Mouse (Mus musculus) gastrocnemius, postnatal 14 days (tissue): ENCODE data around the gene Dlk2. TPM values are rescaled to one million over a fixed set of nuclear protein-coding genes. Genes with fewer than 3 reads are reported as not detected.

Source experiments
- DNase-seq: peaks from one replicate; pipeline ENCODE4 v3.0.0; 2021; ENCODE audit warnings: mixed read lengths
- intact Hi-C: fragments of 180-260 bp; cut with DNase I; formaldehyde crosslinking; loops from one replicate; pipeline ENCODE4 v1.15.1; 2025; ENCODE audit warnings: low total_unique reads
- total RNA-seq, 2 experiments: library from RNA; stranded (reverse); gene quantifications; 2 replicates each; pipeline ENCODE4 v1.2.3; 2021

The Dlk2 gene
- total RNA-seq, 2 experiments from 2014 or later = 0.35 to 0.59 TPM

DNA sequence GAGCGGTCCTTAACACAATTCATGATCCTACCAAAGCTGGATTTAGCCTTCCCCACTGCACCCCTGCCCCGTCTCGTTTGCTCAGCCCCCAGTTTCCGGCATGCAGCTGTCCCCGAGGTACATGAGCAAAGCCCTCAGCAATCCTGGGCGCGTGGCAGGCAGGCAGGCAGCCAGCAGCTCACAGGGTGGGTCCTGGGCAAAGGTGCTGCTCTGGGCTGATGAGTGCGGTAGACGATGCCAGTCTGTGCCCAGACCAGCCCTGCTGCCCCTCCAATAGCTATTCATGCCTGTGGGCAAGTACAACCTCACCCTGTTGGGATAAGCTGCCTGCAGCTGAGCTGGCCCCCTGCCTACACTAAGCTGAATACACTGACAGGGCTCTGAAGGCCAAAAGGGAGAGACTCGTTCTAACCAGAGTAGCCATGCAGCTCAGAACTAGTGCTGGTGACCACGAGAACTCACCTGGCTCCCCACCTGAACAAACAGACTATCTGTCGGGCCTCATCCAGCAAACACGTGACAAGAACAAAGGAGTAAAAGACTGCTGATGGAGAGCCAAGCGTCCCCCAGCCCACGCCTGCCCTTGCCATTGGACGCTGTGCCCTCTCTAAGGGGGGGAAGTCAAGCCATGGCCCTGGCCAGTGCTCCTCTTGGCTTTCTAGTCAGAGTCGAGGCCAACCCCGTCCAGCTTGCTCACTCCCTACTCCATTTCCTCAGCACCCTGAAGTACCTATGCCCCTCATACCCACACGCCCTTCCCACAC is 27.3 kb upstream of the Dlk2 start:
- intact Hi-C loops = loop anchor here (10.0 kb wide), 1 partner anchor 115 kb away; the partner anchor contains the start of gene Zfp318
- peak; percentile 59 for DNase-seq

DNA sequence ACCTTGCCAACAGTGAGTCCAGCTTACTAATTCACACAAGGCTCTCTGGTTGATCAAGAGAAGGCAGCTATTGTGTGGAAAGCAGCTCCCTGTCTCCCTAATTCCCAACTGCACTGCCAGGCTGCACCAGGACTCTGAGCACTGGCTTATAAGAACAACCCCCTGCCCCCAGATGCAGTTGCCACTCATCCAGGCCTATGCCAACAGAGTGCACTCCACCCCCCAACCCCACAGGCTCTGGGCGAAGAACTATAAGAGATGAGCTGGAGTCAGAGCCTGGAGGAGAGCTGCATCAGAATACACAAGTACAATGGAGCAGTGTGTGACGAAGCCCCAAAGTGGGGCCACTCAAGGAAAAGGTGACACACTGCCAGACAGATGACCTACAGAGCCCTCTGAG is 25.2 kb upstream of the Dlk2 start:
- DNase-seq = no peak
- intact Hi-C loops = no loop called here

DNA sequence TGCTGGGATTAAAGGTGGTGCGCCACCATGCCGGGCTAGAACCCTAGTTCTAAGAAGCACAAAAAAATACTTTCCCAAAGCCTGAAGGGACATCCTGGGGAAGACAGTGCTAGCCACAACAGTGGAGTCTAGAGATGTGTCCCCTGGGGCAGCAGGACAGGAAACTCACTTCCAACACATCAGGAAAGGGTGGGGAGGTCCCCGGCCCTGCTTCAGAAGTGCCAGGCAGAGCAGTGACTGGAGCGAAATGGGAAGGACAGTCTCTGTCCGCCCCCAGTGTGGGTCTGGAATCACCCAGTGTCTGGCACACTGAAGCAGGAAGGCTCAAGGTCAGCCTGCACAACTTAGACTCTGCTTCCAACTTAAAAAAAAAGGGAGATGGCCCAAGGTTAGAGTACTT is 24.5 kb upstream of the Dlk2 start:
- no peak for DNase-seq
- intact Hi-C loops = no loop called here

DNA sequence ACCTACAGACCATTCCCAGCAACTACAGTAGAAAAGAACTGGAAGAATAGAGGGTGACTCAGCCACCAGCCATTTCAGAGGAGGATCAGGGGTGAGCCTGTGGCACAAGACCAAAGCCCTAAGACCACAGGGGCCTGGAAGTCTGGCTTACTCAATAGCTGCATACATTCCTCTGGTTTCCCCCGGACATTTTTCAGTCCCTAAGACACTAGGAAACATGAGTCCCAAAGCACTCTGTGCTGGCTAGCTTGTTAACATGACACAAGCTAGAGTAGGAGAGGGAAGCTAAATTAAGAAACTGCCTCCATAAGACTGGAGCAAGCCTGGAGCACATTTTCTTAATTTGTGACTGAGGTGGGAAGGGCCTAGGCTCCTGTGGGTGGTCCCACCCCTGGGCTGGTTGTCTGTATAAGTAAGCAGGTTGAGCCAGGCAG is 23.4 kb upstream of the Dlk2 start:
- intact Hi-C loops = no loop called here
- no peak for DNase-seq

DNA sequence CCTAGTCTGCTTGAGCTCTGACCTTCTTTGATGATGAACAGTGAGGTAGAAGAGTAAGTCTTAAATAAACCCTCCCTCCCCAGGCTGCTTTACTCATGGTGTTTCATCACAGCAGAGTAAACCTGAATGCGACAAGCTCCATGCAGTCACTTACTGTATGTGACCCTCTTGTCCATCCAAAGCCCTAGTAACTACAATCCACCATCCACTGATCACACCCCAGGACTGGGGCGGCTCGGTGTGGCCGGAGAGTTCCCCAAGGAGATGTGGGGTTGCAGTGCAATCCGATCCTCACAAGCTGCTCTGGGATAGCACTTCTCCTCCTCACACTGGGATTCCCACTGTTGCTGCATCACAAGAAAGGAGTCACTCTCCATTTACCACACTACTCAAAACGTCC is 22.8 kb upstream of the Dlk2 start:
- intact Hi-C loops = no loop called here
- DNase-seq = no peak

DNA sequence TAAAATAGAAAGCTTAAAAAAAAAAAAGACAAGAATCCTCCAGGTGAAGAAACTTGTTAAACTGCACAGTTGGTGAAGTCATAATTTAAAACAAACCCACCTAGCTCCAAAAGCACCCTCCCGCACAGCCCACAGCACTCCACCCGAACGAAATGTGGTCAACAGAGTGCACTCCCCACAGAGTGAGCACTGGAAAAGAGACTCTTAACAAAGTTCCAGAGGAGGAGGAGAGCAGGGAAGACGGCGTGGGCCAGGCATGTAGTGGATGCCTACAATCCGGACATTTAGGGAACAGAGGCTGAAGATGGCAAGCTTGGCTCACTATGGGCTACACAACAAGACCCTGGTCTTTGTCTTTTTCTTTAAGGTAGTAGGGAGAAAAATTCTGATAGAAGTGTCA is 22.2 kb upstream of the Dlk2 start:
- intact Hi-C loops = no loop called here
- no peak for DNase-seq

DNA sequence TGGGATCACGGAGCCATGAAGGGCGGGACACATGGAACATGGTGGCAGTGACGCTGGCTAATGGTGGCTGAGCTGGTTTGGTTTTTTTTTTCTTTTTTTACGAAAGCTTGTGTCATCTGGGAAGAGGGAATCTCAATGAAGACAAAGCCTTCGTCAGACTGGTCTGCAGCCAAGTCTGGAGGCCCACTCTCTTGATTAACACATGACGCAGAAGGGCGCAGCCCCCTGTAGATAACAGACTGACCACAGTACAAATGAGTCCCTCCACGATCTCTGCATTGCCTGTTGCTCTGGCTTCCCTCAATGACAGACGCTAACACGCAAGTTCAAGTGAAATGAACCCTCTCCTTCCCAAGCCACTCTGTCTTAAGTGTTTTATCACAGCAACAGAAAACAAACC is 21.7 kb upstream of the Dlk2 start:
- intact Hi-C loops = no loop called here
- no peak for DNase-seq

DNA sequence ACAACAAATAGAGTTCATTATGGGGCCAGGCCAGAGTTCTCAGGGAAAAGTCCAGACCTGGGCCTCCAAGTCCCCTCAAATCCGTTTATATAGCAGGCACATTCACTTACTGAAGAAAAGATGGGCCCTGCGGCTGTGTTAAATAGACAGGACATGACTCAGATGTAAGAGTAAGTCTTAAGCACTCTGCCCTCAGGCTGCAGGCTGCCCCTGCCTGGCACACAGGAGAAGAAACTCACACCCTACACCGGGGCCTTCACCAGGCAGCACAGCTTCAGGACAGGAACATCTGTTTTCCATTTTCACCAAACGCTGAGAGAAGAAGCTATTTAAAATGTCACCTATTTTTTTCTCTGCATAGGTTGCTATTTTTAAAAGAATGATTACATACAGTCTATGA is 19.6 kb upstream of the Dlk2 start:
- intact Hi-C loops = no loop called here
- DNase-seq = no peak

DNA sequence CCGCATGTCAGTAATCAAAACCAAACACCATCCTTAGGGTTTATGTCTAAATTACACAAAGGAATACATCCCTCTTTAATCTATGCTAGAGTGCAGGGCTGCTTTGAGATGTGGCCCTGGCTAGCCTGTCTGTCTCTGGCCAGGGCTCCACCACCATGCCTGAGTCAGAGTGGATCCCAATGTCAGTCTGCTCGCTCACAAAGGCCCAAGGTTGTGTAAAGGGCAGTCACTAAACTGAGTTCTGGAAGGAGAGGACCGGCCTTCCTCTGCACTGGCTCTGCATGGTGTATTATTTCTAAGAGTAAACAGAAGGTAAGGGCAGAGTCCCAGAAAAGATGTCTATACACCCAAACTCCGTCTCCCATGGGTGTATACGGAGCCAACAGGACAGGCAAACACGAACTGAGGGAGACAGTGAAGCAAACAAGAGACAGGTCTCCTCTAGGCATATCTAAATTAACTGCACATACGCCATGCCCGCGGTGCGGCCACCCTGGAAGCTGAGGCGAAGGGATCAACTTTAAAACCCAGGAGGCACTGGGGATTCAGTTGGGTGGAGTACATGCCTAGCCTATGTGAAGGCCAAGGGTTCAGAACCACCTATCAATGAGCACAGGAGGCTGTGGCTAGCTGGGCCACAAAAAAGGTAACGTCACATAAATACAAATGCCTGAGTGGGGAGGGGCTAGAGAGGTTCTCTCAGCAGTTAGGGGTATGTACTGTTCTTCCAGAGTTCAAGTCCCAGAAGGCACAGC is 19.0 kb upstream of the Dlk2 start:
- intact Hi-C loops = no loop called here
- no peak for DNase-seq

DNA sequence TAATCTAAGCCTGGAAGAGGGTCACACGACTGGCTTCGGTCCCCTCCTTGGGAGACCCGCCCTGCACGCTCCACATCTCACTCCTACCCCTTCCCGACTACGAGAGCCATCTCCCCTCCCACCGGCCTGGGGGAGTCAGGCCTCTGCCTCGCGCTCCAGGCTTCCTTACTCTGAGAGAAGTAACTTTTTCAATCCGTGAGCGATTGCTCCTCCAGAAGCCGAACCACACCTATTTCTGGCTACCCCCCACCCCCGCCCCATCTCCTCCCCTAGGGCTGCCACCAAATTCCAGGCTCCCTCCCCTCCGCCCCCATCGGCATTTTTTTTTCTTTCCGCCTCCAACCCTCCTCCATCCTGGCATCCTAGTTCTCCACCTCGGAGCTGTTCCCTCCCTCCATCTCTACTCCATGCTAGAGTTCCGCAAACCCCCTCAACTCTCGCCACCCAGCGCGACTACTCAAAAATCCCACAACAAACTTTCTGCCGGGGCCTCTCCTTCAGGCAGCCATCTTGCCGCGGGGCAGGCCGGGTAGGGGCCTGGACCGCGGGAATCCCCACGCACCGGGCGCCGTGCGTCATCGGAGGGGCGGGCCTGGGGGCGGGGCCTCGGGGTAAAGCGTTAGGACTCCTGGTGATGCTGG is 14.6 kb upstream of the Dlk2 start, which contains the start of gene Tjap1:
TSS of gene Tjap1 (minus strand) at position 544 of the 641 bp plus-strand sequence.
- intact Hi-C loops = no loop called here
- peak; percentile 89 for DNase-seq

DNA sequence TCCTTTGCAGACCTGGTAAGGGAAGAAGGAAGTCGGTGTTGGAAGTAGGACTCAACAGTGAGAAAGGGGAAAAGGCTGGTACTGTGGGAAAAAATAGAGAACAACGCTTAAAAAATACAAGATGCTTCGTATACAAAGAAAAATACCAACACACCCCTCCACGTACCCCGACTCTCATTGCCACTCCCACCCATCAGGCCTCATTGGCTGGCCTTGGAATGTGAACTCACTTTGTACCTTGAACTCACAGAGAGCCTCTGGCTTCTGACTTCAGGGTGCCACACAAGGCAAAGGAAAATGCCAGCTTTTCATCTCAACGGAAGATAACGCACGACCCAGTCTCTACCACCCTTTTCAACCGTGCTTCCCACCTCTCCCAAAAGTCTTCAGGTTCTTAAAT is 14.1 kb upstream of the Dlk2 start:
- no peak for DNase-seq
- intact Hi-C loops = no loop called here

DNA sequence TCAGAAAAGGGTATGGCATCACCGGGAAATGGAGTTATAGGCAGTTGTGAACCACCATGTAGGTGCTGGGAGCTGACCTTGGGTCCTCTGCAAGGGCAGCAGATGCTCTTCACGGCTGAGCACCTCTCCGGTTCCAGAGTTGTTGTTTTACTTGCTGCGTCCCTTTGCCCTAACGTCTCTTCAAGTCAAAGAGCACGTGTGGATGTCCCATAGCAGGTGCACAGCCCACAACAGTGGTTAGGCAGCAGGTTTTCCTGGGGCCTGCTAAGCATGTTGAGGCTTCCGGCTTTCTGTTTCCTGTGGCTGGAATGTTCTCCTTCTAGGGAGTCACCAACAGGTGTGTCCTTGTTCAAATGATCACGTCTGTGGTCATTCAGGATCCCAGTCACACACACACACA is 13.3 kb upstream of the Dlk2 start:
- intact Hi-C loops = no loop called here

DNA sequence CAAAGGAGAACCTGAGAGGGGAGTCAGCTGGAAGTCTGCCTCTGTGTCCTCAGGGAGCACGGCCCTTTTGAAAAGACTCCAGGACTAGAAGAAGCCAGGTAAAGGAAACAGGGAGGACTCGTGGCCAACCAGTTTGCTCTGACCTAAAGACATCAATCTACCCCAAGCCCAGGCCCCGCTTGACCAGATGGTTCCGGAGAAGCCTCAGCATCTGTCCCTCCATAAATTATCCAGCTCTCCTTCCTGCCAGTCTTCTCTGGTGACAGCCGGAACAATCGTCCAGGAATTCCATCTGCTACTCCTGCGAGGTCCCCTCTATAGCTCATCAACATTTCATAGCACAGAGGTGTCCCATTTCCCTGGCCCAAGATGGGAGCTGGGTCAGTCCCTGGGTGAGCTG is 12.6 kb upstream of the Dlk2 start:
- intact Hi-C loops = no loop called here

More for the DNA sequence above, 13.3 kb upstream of the Dlk2 start:
- no peak for DNase-seq

DNA sequence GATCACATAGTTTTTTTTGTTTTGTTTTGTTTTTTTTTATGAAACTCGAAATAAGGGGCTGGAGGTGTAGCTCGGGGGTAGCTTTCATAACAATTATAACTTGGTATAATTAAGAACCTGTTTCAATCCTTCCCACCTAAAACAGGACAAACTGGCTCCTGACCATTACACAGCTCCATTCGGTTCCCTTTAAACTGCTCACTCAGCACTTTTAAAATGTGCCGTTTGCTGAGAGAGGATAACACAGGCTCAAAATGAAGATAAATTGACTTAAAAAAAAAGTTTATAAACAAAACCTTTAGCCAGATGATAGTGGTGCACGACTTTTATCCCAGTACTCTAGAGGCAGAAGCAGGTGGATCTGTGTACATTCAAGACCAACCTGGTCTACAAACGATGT is 11.8 kb upstream of the Dlk2 start:
- intact Hi-C loops = no loop called here
- DNase-seq = no peak

More for the DNA sequence above, 12.6 kb upstream of the Dlk2 start:
- DNase-seq = no peak

DNA sequence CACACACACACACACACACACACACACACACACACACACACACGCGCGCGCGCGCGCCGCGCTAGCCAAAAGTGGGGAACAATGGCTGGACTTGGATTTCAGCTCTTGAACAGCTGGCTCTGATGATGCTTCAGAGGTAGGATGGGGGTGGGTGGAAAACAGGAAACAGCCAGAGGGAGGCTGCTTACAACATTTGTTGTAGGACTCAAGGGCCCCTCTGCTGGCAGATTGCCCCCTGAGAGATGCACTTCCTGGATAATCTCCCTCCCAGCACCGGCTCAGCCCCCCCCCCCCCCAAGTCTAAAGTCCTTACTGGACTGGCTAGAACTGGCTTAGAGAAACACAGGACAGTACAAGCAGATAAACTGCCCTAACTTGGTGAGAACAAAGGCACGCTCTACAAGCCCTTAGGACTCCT is 9.5 kb upstream of the Dlk2 start:
- intact Hi-C loops = no loop called here
- peak; percentile 83 for DNase-seq

DNA sequence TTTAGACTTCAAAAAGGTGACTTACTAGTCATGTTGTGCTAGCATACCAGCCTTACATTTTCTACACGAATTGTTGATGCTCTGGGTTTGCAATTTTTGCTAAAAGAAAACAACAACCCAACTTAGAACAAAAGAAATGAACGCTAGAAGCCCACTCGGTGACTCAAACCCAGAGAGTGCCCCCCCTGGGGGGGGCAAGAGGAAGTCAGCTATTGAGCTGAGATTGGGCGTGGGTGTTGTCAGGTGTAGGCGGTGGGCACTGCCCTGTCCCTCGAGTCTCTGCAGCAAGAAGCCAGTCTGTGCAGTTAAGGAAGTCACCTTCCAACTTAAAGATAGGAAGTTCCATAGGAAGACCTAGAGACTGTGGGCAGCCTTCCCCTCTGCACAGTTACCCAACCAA is 620 bp upstream of the Dlk2 start:
- intact Hi-C loops = no loop called here

DNA sequence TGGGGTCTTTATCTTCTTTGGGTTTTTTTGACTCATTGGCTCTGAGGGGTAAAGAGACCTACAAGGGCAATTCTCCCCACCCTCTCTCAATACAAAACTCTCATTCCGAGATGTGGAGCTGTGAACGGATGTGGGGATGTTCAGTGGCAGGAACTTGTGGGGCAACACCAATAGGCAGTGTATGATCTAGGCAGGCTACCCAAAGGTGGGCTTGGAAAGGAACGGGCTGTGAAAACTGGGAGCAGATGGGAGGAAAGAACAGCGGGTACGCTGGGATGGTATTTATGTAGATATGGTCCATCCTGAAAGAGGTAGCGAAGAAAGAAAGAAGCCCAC is 225 bp upstream of the Dlk2 start:
- DNase-seq = no peak
- intact Hi-C loops = no loop called here

More for the DNA sequence above, 620 bp upstream of the Dlk2 start:
- no peak for DNase-seq

DNA sequence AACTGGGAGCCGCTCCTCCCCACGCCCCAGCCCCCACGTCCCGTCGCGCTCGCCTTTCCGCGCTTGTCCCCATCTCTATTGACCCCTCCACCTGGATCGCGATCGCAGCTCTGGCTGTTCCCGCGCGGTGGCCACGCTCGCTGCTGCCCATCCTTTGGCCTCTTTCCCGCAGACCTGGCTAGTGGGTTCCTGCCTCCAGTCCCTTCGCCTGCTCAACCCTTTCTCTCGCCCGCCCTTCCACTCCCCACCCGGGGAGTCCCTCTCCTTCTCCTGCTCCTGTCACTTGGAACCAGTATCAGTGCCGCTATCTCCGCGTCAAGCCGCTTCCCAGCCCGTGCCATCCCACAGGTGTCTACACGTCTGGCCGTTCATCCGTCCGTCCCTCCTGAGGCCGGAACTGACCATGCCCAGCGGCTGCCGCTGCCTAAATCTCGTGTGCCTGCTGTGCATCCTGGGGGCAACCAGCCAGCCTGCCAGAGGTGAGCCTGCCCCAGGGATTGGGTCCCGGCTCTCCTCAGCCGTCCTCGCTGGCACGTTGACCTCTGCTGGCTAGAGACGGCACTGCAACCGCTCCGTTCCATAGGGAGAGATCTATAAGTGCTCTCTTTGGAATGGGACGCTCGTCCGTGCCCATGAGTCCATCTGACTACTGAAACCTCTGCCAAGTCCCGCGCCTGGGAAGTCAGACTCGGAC is 1.1 kb downstream of the Dlk2 start:
- peak; percentile 77 for DNase-seq
- intact Hi-C loops = loop anchor here (2.0 kb wide), 1 partner anchor 32 kb away; no protein-coding TSS in a partner anchor

DNA sequence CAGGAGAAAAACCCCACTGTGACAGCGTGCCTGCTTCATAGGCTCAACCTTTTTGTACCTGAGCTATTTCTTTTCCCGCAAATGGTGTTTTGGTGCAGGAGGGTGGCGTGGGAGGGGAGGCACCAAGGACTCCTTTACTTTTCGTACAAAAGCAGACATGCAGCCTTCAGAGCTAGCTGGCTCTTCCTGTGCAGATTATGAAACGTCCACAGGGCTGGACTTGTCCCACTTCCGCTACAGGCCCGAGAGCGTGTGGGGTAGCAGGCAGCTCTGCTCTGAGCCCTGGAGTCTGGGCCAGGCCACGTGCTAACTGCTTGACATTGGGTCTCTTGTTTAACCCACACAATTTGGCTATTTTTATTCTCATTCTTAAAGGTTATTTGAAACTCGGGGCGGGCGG is 4.7 kb downstream of the Dlk2 start:
- no peak for DNase-seq
- intact Hi-C loops = no loop called here

DNA sequence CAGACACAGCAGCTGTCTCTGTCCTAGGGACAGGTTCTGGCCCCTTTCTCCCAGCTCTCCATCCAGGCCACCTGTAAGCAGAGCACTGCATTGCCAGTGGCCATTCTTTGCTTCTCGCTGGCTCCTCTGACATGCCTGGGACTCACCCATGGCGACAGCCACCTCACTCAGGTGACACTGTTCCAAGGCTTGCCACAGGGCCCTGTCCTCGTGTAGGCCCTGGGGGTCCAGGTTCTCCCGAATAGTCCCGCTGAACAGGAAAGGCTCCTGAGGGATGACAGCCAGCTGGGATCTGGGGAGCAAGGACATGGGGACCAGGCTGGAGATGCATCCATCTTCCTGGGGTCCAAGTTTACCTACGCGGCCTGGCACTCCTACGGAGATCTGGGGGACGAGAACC is 7.0 kb downstream of the Dlk2 start:
- no peak for DNase-seq
- intact Hi-C loops = no loop called here
